Mouse (Mus musculus): ENCODE measurements around the gene Gm49393. TPM values are rescaled to one million over a fixed set of nuclear protein-coding genes. Genes with fewer than 3 reads are reported as not detected.

Gene Gm49393
- total RNA-seq, 2 experiments from 2014 or later = not detected

GRCm38 (mm10) chr13:60812768-60813167 lies 122.6 kb downstream of the Gm49393 start:
- no peak for DNase-seq (ENCODE audit: low spot score in 2 of 2)

- DNase-seq (ENCODE audit: low spot score in 2 of 2) = no peak
These were observed 125.7 kb downstream of the Gm49393 start for GRCm38 (mm10) chr13:60809690-60810089.

Other genes with a start within 250 kb of the Gm49393 start
- gene BC051665, start 149.2 kb downstream of the Gm49393 start, total RNA-seq (2021) = not detected
- gene Ctsll3, start 132.7 kb downstream of the Gm49393 start, total RNA-seq (2021) = not detected
- gene 4930486L24Rik, start 71.1 kb downstream of the Gm49393 start, total RNA-seq (2021) = under 1 TPM; 0.30 to 0.36 TPM
- not detected for gene Gm49392, start 38.7 kb downstream of the Gm49393 start, total RNA-seq (2021)
- 1 to 10 TPM; 2.2 to 2.3 TPM for gene Ctla2b, start 38.1 kb downstream of the Gm49393 start, total RNA-seq (2021)
- gene Tpbpb, start 30.7 kb downstream of the Gm49393 start, total RNA-seq (2021) = not detected
- not detected for gene Gm49391, start 981 bp upstream of the Gm49393 start, total RNA-seq (2021)
- 10 to 100 TPM; 16.0 to 19.5 TPM for gene Ctla2a, start 1.0 kb upstream of the Gm49393 start, total RNA-seq (2021)
- not detected for gene Tpbpa, start 6.4 kb upstream of the Gm49393 start, total RNA-seq (2021)
- gene Ctsj, start 70.4 kb upstream of the Gm49393 start, total RNA-seq (2021) = not detected
- not detected for gene Ctsq, start 105.0 kb upstream of the Gm49393 start, total RNA-seq (2021)
- not detected for gene Ctsr, start 228.7 kb upstream of the Gm49393 start, total RNA-seq (2021)

Data from layer of hippocampus, adult 18-20 months (tissue).